Mouse (Mus musculus) ES-Bruce4 (cell line): ENCODE measurements at regions not wholly inside any gene's neighbourhood (a gene's known extent, or its start where the extent isn't known, plus 50 kb on each side); places are given as distances from the start of the nearest gene placed in this dataset.

Experiments used
- H3K27ac ChIP-seq: 2 replicates; pipeline ENCODE4 v1.5.1; 2012; ENCODE audit warnings: low read length, inconsistent platforms; ENCODE audit not compliant: insufficient read depth
- H3K27me3 ChIP-seq: 2 replicates; pipeline ENCODE4 v1.6.1; 2012; ENCODE audit warnings: mild to moderate bottlenecking, low read length, inconsistent platforms; ENCODE audit not compliant: control insufficient read depth, poor library complexity, insufficient read depth, severe bottlenecking
- H3K36me3 ChIP-seq: 2 replicates; pipeline ENCODE4 v1.6.1; 2012; ENCODE audit warnings: inconsistent platforms, mild to moderate bottlenecking, low read length, moderate library complexity; ENCODE audit not compliant: control insufficient read depth, poor library complexity, insufficient read depth, severe bottlenecking
- H3K4me1 ChIP-seq: one replicate; pipeline ENCODE4 v1.8.1; 2011; ENCODE audit warnings: low read length; ENCODE audit not compliant: control insufficient read depth, insufficient read depth
- H3K4me3 ChIP-seq: 2 replicates; pipeline ENCODE4 v1.5.1; 2011; ENCODE audit warnings: low read depth, mild to moderate bottlenecking, low read length
- H3K9ac ChIP-seq: 2 replicates; pipeline ENCODE4 v1.6.1; 2012; ENCODE audit warnings: low read depth, mild to moderate bottlenecking, inconsistent platforms; ENCODE audit not compliant: poor library complexity, severe bottlenecking
- H3K9me3 ChIP-seq: replicated peaks from 2 replicates; pipeline ENCODE4 v1.6.1; 2012; ENCODE audit warnings: mild to moderate bottlenecking, low read length, inconsistent platforms; ENCODE audit not compliant: control insufficient read depth, poor library complexity, insufficient read depth, severe bottlenecking
- CTCF ChIP-seq: IDR thresholded peaks from one replicate; pipeline ENCODE4 v1.8.1; 2011; ENCODE audit warnings: low read depth, low read length
- EP300 ChIP-seq: IDR thresholded peaks from 2 replicates; pipeline ENCODE4 v1.6.1; 2011; ENCODE audit warnings: low read depth, low read length; ENCODE audit not compliant: insufficient read depth
- POLR2A ChIP-seq: IDR thresholded peaks from one replicate; pipeline ENCODE4 v1.8.1; 2011; ENCODE audit warnings: low read length; ENCODE audit not compliant: insufficient read depth

DNA sequence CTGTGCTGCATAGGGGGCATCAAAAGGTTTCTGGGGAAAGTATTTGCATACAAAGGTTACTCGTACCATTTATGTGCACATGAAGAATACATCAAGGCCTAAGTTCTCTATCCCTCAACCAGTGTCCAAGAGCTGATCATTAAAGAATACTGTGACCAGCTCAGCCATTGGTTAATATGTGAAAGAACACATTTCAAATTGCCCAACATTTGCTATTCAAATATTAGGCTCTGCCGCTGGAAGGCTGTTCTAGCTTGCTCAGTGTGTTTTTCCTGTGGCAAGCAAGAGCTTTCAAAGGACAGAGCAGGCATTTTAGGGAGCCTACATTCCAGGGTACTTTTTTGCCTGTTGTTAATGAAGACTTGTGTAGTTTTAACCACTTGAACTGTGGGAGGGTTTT, 220.8 kb downstream of the Ahr start:
- Histone ChIP-seq H3K27ac (no peak overlapping the region), H3K4me3 (no peak overlapping the region), H3K9me3 (no peaks in the 10 kb centered on the region), H3K9ac (no peak overlapping the region), H3K36me3 (no peaks in the 10 kb centered on the region), H3K4me1 (peaks cover 2% of the 10 kb centered on the region), H3K27me3 (no peaks in the 10 kb centered on the region)
- TF ChIP-seq EP300 = no peak

DNA sequence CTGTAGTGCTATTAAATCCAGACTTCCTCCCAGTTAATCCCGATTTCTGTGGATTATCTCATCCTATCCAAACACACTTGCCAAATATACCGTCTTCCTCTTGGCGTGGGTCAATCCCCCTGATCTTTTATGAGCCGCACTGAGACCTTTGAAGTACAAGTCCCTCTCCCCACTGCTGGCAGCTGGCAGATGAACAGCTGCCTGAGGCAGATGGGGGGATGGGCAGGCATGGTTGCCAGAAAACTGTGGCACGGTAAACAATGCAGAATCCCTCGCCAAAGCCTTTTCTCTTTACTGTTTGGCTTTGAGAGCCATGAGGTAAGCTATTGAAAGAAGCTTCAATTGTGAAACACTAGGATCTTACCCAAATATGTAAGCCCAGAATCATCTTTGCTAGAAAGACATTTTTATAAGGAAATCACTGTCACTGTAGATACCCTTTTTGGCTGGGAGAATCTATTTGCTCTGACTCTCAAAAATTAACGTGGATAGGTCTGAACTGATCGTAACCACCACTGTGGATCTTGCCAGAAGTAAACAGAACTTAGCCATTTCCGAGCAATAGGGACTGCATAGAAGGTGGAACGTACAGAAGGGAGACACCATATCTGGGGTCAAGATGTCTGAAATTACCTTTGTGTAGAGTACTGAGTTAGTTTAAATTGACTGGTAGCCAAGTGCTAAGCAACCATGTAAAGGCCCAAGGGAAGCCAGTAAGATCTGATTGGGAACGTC, 221.5 kb downstream of the Ahr start:
- H3K4me3 ChIP-seq = no peak overlapping the region
- no peak overlapping the region for H3K9ac ChIP-seq
- no peaks in the 10 kb centered on the region for H3K9me3 ChIP-seq
- H3K36me3 ChIP-seq = no peaks in the 10 kb centered on the region
- peaks cover 2% of the 10 kb centered on the region for H3K4me1 ChIP-seq
- H3K27me3 ChIP-seq = no peaks in the 10 kb centered on the region
- TF ChIP-seq EP300 = no peak
- no peak for TF ChIP-seq CTCF
- TF ChIP-seq POLR2A = no peak
- no peak overlapping the region for H3K27ac ChIP-seq

DNA sequence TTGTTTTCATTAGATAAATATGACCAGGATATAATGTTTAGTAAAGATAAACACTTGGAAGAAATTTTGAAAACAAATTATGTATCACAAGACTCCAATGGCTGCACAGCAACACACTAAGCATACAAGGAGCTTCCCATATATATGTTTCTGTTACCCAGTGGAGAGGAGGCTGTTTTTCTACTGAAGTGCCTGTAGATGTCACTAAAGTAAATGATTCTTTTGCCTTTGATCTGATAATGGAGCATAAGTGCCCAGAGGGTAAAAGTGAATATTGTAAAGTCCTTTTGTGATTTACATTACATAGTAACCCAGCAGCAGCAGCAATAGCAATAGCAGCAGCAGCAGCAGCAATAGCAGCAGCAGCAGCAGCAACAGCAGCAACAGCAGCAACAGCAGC, 226.3 kb downstream of the Ahr start:
- Histone ChIP-seq H3K4me1 (peaks cover 2% of the 10 kb centered on the region), H3K9ac (no peak overlapping the region), H3K27ac (no peak overlapping the region), H3K27me3 (no peaks in the 10 kb centered on the region), H3K9me3 (no peaks in the 10 kb centered on the region), H3K4me3 (no peak overlapping the region), H3K36me3 (no peaks in the 10 kb centered on the region)
- TF ChIP-seq CTCF (no peak), POLR2A (no peak), EP300 (no peak)

DNA sequence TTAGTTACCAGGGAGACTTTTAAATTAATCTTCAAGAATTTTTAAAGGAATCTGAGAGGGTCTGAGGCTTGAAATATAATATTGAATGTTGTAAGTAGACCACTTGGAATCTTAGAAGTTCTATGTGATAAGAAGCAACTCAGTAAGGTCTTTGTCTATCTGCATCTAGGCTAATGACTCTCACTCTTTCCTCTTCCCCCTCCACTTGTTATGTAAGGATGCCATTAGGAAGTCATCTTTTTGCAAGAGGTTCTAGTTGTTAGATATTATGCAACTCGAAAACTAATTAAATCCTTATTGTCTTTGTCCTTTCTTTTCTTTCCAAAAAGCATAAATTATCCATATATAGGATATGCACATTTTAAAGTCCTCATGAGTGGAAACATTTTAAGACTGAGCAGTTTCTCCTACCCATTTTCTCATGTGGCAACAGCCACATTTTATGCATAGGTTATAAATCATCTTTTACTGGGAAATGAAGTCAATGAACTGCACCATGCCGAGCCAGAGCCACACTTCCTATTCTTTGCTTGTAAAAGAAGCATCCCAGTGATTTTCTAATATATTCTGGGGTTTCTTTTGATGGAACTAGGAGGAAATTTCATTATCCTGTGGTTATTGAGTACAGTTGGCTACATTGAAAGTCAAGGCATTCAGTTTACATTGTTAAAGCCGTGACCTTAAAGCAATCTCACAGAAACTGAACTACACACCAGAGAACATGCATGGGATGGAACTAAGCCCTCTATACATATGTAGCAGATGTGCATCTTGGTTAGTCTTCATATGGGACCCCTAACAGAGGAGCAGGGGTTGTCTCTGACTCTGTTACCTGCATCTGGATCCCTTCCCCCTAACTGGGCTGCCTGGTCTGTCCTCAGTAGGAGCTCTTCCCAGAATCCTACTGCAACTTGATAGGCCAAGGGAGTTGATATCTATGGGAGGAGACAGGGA, 230.8 kb downstream of the Ahr start:
- Histone ChIP-seq H3K9ac (no peak overlapping the region), H3K4me1 (no peaks in the 10 kb centered on the region), H3K27me3 (no peaks in the 10 kb centered on the region; the same call in 1 of the 2 replicates), H3K4me3 (no peak overlapping the region), H3K36me3 (no peaks in the 10 kb centered on the region), H3K27ac (no peak overlapping the region), H3K9me3 (no peaks in the 10 kb centered on the region)
- no peak for TF ChIP-seq EP300
- no peak for TF ChIP-seq CTCF
- no peak for TF ChIP-seq POLR2A

DNA sequence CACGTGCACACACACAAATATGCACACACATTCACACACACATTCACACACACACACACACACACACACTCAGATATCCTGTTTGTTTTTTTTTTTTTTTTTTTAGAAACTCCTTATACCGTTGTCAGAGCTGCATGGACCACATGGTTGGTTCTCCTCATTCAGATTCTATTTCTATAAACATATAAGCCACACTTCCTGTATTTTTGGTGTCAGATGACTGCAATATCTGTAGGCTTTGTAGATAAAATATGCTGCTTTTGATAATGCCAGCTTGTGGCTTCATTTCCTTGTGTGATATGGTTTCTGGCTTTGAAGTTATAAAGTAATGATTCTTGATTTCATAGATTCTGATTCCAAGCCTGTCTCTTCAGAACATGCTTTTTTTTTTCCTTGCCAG, 231.7 kb downstream of the Ahr start:
- Histone ChIP-seq H3K9ac (no peak overlapping the region), H3K9me3 (no peaks in the 10 kb centered on the region), H3K27ac (no peak overlapping the region), H3K27me3 (no peaks in the 10 kb centered on the region; the same call in 1 of the 2 replicates), H3K36me3 (no peaks in the 10 kb centered on the region), H3K4me1 (no peaks in the 10 kb centered on the region), H3K4me3 (no peak overlapping the region)
- TF ChIP-seq CTCF (no peak), POLR2A (no peak), EP300 (no peak)

DNA sequence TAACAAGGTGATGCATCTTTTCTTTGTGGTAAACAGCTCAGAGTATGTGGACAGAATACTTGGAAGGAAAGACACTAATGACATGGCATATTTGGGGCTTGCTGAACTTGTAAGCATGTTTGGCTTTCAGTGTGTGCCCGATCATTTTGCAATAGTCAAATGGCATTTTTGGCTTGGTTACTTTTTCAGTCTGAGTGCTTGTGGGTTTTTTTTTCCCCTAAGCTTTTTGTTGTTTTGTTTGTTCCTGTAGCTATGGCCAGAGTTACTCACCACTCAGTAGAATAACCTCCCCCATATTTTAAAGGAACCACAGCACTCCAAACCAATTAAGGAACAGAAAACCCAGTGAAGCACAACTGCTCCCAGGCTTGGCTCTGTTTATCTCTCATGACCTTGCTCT, 240.2 kb downstream of the Ahr start:
- Histone ChIP-seq H3K9me3 (no peaks in the 10 kb centered on the region), H3K27ac (no peak overlapping the region), H3K27me3 (no peaks in the 10 kb centered on the region; the same call in 1 of the 2 replicates), H3K4me1 (no peaks in the 10 kb centered on the region), H3K9ac (no peak overlapping the region), H3K36me3 (no peaks in the 10 kb centered on the region), H3K4me3 (no peak overlapping the region)
- TF ChIP-seq CTCF (no peak), POLR2A (no peak), EP300 (no peak)
